Mouse (Mus musculus): ENCODE results near the gene Dlk1. TPM values are rescaled to one million over a fixed set of nuclear protein-coding genes. Genes with fewer than 3 reads are reported as not detected.
A peak's percentile ranks its signal among the peaks of the same experiment; 100 is the strongest.

Dlk1 gene
- polyA plus RNA-seq, 1 experiment from 2014 or later: 61.8 TPM

DNA sequence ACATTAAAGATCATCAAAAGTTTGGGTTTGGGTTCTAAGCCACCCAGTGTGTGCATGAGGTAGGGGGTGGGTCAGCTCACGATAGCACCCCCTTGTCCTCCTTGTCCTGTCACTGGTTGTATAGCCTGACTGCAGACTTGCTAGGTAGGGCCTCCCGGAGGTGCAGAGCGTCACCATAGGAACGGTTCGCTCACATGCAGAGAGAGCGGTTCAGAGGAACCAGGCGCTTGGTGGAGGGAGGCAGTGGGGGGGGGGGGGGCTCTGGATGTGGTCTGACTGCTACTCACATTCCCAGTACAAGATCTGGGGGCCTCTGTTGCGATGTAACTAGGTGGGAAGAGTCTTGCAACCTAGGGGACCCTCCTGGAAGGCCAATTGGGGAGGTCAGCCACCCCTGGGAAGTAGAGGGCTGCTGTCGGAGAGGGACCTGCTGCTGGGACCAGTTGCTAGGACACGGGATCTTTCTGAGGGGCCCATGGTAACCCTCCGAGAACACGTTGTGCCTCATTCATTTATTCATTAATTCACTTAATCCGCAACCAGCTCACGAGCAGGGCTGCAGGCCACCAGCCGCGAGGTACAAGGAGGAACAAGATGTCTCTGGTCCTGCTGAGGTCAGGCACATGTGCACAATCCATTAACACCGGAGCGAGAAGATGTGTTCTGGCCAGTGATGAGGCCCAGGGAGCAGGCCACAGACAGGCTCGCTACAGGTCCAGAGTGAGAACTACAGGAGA is 7.0 kb upstream of the Dlk1 start:
- peaks cover 40% of the 10 kb centered on the region for H3K4me1 ChIP-seq (ENCODE audit: control insufficient read depth, insufficient read depth, low read length)
- no peaks in the 10 kb centered on the region for H3K36me3 ChIP-seq (ENCODE audit: control insufficient read depth, insufficient read depth, low read length)
- H3K9me3 ChIP-seq (replicated peaks; ENCODE audit: control insufficient read depth, low read length): no peaks in the 10 kb centered on the region
- no peak overlapping the region for H3K9ac ChIP-seq (ENCODE audit: low read length)
- 0 out of 2 replicates have a peak, but pooled peaks cover 5% of the 10 kb centered on the region for H3K27me3 ChIP-seq (replicated peaks; ENCODE audit: control insufficient read depth, insufficient read depth, low read length)
- 5% methylated on average over 19 of the region's 19 CpGs for WGBS
- H3K4me3 ChIP-seq (ENCODE audit: low read depth, low read length): no peak overlapping the region
- DNase-seq (ENCODE audit: low spot score) (peak; percentile 49), ATAC-seq (peak; percentile 45)
- H3K27ac ChIP-seq (ENCODE audit: low read depth, low read length): peak overlapping the region; percentile 48
- H3K4me2 ChIP-seq (ENCODE audit: low read length): peak overlapping the region; percentile 32

DNA sequence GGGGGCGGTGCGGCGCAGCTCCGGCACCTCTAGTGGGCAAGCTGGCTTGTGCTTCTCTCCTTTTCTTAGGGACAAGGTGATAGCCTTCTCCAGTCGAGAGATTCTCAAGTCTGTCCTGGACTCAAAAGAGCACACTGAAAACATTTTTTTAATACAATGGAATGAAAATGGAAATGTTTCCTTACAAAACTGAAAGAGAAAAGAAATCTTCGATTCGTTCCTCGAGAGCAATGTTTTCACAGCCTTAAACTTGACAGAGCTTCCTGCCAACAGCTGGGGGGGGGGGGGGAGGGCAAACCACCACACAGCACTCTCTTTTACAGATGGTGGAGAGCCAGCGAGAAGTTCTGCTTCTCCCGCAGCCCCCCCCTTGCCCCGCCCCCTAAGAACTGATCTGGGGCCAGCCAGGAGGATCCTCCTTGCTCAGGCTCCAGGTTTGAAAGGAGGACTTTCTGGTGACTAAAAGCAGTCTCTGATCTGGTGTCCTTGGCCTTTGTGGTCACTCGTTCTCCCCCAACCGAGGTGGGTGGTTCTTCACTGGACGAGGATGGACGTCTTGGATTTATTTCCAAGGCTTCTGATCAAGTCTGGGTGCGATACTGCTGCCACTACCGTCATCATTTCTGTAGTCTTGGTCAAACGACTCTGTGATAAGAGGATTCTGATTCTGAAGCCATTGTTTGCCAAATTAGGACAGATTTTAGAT is 6.2 kb upstream of the Dlk1 start:
- Histone ChIP-seq H3K27me3 (replicated peaks; ENCODE audit: control insufficient read depth, insufficient read depth, low read length) (0 out of 2 replicates have a peak, but pooled peaks cover 12% of the 10 kb centered on the region), H3K36me3 (ENCODE audit: control insufficient read depth, insufficient read depth, low read length) (no peaks in the 10 kb centered on the region), H3K27ac (ENCODE audit: low read depth, low read length) (peak overlapping the region; percentile 48), H3K4me3 (ENCODE audit: low read depth, low read length) (no peak overlapping the region), H3K9ac (ENCODE audit: low read length) (no peak overlapping the region), H3K4me2 (ENCODE audit: low read length) (peak overlapping the region; percentile 32), H3K9me3 (replicated peaks; ENCODE audit: control insufficient read depth, low read length) (no peaks in the 10 kb centered on the region), H3K4me1 (ENCODE audit: control insufficient read depth, insufficient read depth, low read length) (peaks cover 37% of the 10 kb centered on the region)
- WGBS: 8% methylated on average over 18 of the region's 18 CpGs
- ATAC-seq (no peak), DNase-seq (ENCODE audit: low spot score) (no peak)

DNA sequence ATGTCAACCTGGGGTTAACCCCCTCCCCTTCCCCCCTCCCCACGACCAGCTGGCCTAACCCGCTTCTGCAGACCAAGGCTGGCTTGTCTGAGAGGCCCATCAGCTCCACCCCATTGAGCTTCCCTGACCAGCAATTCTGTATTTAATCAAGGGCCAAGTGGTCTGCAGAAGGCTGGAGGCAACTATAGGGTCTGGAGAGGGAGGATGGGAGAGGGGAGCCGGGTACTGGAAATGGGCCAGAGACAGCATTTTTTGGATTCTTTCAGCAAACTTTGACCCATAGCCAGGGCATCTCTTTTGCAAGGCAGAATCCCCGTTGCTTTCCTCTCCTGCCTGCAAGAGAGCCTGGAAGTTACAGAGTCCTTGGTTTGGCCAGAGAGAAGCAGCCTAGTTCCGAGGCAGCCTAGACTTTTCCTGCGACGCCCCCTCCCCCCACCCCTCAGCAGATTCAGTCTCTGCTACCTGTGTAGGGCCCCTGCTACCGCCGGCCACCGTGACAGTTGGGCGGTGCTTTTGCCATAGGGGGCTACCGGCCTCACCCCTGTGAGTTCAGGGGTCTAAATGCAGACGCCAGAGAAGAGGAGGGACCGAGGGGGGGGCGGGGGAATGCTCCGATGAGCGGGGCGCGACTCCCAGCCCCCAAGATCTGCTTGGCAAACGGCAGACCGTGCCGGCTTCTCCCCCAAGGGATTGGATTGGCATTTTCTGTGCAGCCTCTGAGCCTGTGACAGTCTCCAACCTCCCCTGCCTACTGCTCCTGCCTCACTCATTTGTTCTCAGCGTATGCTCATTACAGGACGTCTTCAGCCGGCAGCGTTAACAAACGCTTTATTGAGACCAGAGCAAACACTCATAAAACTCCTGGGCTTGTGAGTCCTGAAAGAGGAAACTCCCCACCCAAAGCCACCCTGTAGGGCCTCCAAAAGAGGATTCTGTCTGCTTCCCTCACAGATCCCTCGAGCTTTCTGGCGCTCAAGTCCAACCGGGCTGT is 2.9 kb upstream of the Dlk1 start:
- ATAC-seq (no peak), DNase-seq (ENCODE audit: low spot score) (peak; percentile 67)
- H3K4me3 ChIP-seq (ENCODE audit: low read depth, low read length): peak overlapping the region; percentile 20
- H3K27me3 ChIP-seq (replicated peaks; ENCODE audit: control insufficient read depth, insufficient read depth, low read length): peaks cover 39% of the 10 kb centered on the region
- peak overlapping the region; percentile 58 for H3K4me2 ChIP-seq (ENCODE audit: low read length)
- no peaks in the 10 kb centered on the region for H3K36me3 ChIP-seq (ENCODE audit: control insufficient read depth, insufficient read depth, low read length)
- WGBS: under 1% methylated on average over 30 of the region's 30 CpGs
- H3K27ac ChIP-seq (ENCODE audit: low read depth, low read length): peak overlapping the region; percentile 10; the same call in 1 of the 2 replicates
- peak overlapping the region; percentile 47 for H3K9ac ChIP-seq (ENCODE audit: low read length)
- H3K4me1 ChIP-seq (ENCODE audit: control insufficient read depth, insufficient read depth, low read length): peaks cover 34% of the 10 kb centered on the region
- H3K9me3 ChIP-seq (replicated peaks; ENCODE audit: control insufficient read depth, low read length): no peaks in the 10 kb centered on the region

- Histone ChIP-seq H3K9ac (ENCODE audit: low read length) (peak overlapping the region; percentile 67), H3K27ac (ENCODE audit: low read depth, low read length) (peak overlapping the region; percentile 48; the same call in 1 of the 2 replicates), H3K4me1 (ENCODE audit: control insufficient read depth, insufficient read depth, low read length) (peaks cover 33% of the 10 kb centered on the region), H3K27me3 (replicated peaks; ENCODE audit: control insufficient read depth, insufficient read depth, low read length) (peaks cover 46% of the 10 kb centered on the region), H3K4me3 (ENCODE audit: low read depth, low read length) (peak overlapping the region; percentile 43), H3K36me3 (ENCODE audit: control insufficient read depth, insufficient read depth, low read length) (no peaks in the 10 kb centered on the region), H3K9me3 (replicated peaks; ENCODE audit: control insufficient read depth, low read length) (no peaks in the 10 kb centered on the region), H3K4me2 (ENCODE audit: low read length) (peak overlapping the region; percentile 89)
- DNase-seq (ENCODE audit: low spot score) (peak; percentile 71), ATAC-seq (peak; percentile 68)
- under 1% methylated on average over 60 of the region's 96 CpGs for WGBS
Measured at GRCm38 (mm10) chr12:109453065-109453997, 708 bp downstream of the Dlk1 start.

- 10% methylated on average over 13 of the region's 13 CpGs for WGBS
- DNase-seq (ENCODE audit: low spot score) (no peak), ATAC-seq (no peak)
- Histone ChIP-seq H3K36me3 (ENCODE audit: control insufficient read depth, insufficient read depth, low read length) (no peaks in the 10 kb centered on the region), H3K9me3 (replicated peaks; ENCODE audit: control insufficient read depth, low read length) (no peaks in the 10 kb centered on the region), H3K27me3 (replicated peaks; ENCODE audit: control insufficient read depth, insufficient read depth, low read length) (peaks cover 46% of the 10 kb centered on the region), H3K4me3 (ENCODE audit: low read depth, low read length) (peak overlapping the region; percentile 43), H3K4me2 (ENCODE audit: low read length) (peak overlapping the region; percentile 89; the same call in 1 of the 2 replicates), H3K4me1 (ENCODE audit: control insufficient read depth, insufficient read depth, low read length) (peaks cover 40% of the 10 kb centered on the region), H3K9ac (ENCODE audit: low read length) (peak overlapping the region; percentile 67), H3K27ac (ENCODE audit: low read depth, low read length) (no peak overlapping the region)
Measured at GRCm38 (mm10) chr12:109454137-109454536, 1.5 kb downstream of the Dlk1 start.

DNA sequence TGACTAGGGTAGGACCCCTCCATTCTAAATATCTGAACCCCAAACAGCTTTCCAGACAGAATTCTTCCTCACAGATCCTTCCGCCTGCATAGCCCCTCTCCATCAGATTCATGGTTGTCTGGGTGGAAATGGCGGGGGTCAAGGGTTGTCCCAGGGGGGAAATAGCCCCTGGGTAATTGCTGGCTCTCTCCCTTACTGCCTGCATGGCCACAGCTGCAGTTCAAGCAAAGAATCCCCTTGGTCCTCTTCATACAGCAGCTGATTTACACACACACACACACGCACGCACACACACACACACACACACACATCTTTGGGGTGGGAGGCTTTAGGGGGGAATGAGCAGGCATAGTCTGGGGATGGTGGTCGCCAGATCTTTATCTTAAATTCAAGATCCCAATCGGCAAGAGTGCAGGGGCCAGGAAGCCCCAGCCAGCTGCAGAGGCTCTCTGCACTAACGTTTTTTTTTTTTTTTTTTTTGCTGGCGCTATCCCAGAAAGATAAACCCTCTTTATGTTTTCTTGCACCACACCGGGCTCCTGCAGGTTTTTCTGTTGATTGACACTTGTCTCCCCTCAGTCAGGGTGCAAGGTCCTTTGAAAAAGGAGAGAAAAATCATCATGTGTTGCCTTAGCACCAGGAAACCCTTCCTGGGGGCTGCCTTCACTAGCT is 4.0 kb downstream of the Dlk1 start:
- no peak for DNase-seq (ENCODE audit: low spot score)
- 0 out of 2 replicates have a peak, but pooled peaks cover 2% of the 10 kb centered on the region for H3K36me3 ChIP-seq (ENCODE audit: control insufficient read depth, insufficient read depth, low read length)
- peak overlapping the region; percentile 33; the same call in 1 of the 2 replicates for H3K27ac ChIP-seq (ENCODE audit: low read depth, low read length)
- H3K4me3 ChIP-seq (ENCODE audit: low read depth, low read length): no peak overlapping the region
- H3K9me3 ChIP-seq (replicated peaks; ENCODE audit: control insufficient read depth, low read length): no peaks in the 10 kb centered on the region
- peaks cover 55% of the 10 kb centered on the region for H3K27me3 ChIP-seq (replicated peaks; ENCODE audit: control insufficient read depth, insufficient read depth, low read length)
- peaks cover 33% of the 10 kb centered on the region for H3K4me1 ChIP-seq (ENCODE audit: control insufficient read depth, insufficient read depth, low read length)
- 0 out of 2 replicates have a peak overlapping the region, but pooled peaks have one; percentile 16 for H3K4me2 ChIP-seq (ENCODE audit: low read length)
- no peak for ATAC-seq
- H3K9ac ChIP-seq (ENCODE audit: low read length): peak overlapping the region; percentile 29; the same call in 1 of the 2 replicates
- 25% methylated on average over 9 of the region's 9 CpGs for WGBS

DNA sequence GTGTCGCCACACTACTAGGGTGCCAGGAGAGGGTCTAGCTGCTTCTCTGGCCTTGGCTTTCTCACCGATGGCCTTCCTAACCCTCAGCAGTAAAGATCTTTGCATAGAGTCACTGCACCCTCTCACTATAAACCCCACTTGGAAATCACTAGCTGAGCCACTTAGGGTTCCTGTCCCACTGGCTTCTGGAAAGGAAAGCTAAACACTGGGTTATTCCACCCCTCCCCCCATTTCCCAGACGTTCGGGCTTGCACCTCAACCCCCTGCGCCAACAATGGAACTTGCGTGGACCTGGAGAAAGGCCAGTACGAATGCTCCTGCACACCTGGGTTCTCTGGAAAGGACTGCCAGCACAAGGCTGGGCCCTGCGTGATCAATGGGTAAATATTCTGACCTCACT is 5.2 kb downstream of the Dlk1 start:
- H3K9ac ChIP-seq (ENCODE audit: low read length): 0 out of 2 replicates have a peak overlapping the region, but pooled peaks have one; percentile 13

More for the DNA sequence above, 5.2 kb downstream of the Dlk1 start:
- no peak for ATAC-seq
- no peak overlapping the region for H3K4me2 ChIP-seq (ENCODE audit: low read length)
- DNase-seq (ENCODE audit: low spot score): no peak
- no peak overlapping the region for H3K4me3 ChIP-seq (ENCODE audit: low read depth, low read length)
- 0 out of 2 replicates have a peak, but pooled peaks cover 2% of the 10 kb centered on the region for H3K36me3 ChIP-seq (ENCODE audit: control insufficient read depth, insufficient read depth, low read length)
- H3K9me3 ChIP-seq (replicated peaks; ENCODE audit: control insufficient read depth, low read length): no peaks in the 10 kb centered on the region
- no peak overlapping the region for H3K27ac ChIP-seq (ENCODE audit: low read depth, low read length)
- peaks cover 31% of the 10 kb centered on the region for H3K4me1 ChIP-seq (ENCODE audit: control insufficient read depth, insufficient read depth, low read length)
- peaks cover 45% of the 10 kb centered on the region for H3K27me3 ChIP-seq (replicated peaks; ENCODE audit: control insufficient read depth, insufficient read depth, low read length)
- WGBS: 21% methylated on average over 8 of the region's 8 CpGs
